ENCODE assay signal across 8 mouse cellular contexts in genomic region chr2:52676913-52677303, GRCm38 (mm10). TPM values are rescaled to one million over a fixed set of nuclear protein-coding genes. Genes with fewer than 3 reads are reported as not detected.
DNase-seq lines count a peak whose midpoint lies in the region; ATAC-seq lines count a peak whose summit lies in the region.
"Had no signal": no experiment of that assay in that cellular context is flagged by ENCODE, and none has a peak within 500 bp of the region (broad histone marks: within the 10 kb centered on the region; RNA-seq: fewer than 3 reads in every experiment).

No protein-coding gene starts in this region.

- 5% methylated on average over 6 of the region's 6 CpGs for WGBS in embryonic facial prominence, embryonic 14.5 days
- 5% methylated on average over 6 of the region's 6 CpGs for WGBS in kidney, embryonic 14.5 days
- WGBS in neural tube, embryonic 14.5 days, result 13% methylated on average over 6 of the region's 6 CpGs

- H3K9me3 ChIP-seq in embryonic facial prominence, embryonic 14.5 days (ENCODE audit: control insufficient read depth, low read length), result no peaks in the 10 kb centered on the region
- no peaks in the 10 kb centered on the region for H3K9me3 ChIP-seq in kidney, embryonic 14.5 days (ENCODE audit: control insufficient read depth, low read length)
- no peaks in the 10 kb centered on the region for H3K9me3 ChIP-seq in neural tube, embryonic 14.5 days (ENCODE audit: control insufficient read depth, low read length)

- peak overlapping the region; percentile 68 for H3K4me3 ChIP-seq in embryonic facial prominence, embryonic 14.5 days (ENCODE audit: low read depth, low read length)
- H3K4me3 ChIP-seq in kidney, embryonic 14.5 days (ENCODE audit: low read length), result peak overlapping the region; percentile 70; the same call in 1 of the 2 replicates
- H3K4me3 ChIP-seq in neural tube, embryonic 14.5 days (ENCODE audit: low read depth, low read length), result peak overlapping the region; percentile 66; the same call in 1 of the 2 replicates

- no peaks in the 10 kb centered on the region for H3K36me3 ChIP-seq in embryonic facial prominence, embryonic 14.5 days (ENCODE audit: control insufficient read depth, insufficient read depth, low read length)
- no peaks in the 10 kb centered on the region for H3K36me3 ChIP-seq in kidney, embryonic 14.5 days (ENCODE audit: control insufficient read depth, insufficient read depth, low read length)
- H3K36me3 ChIP-seq in neural tube, embryonic 14.5 days (ENCODE audit: control insufficient read depth, insufficient read depth, low read length), result no peaks in the 10 kb centered on the region

- peak; percentile 37 for DNase-seq in right cerebral cortex, postnatal 4 days
- DNase-seq in right cerebral cortex, postnatal 36 days (ENCODE audit: low spot score in 2 of 2), result no peak
- peak; percentile 23 for DNase-seq in embryonic facial prominence, embryonic 14.5 days (ENCODE audit: low spot score)
- DNase-seq in frontal cortex, postnatal 14 days (ENCODE audit: low spot score in 2 of 2), result no peak
- no peak for DNase-seq in layer of hippocampus, postnatal 14 days (ENCODE audit: low spot score in 2 of 2)

- H3K27ac ChIP-seq in embryonic facial prominence, embryonic 14.5 days (replicated peaks; ENCODE audit: low read depth, low read length), result no peak overlapping the region
- H3K27ac ChIP-seq in kidney, embryonic 14.5 days (ENCODE audit: low read depth, low read length), result no peak overlapping the region
- H3K27ac ChIP-seq in neural tube, embryonic 14.5 days (ENCODE audit: low read depth, low read length), result no peak overlapping the region
- H3K27ac ChIP-seq: liver, embryonic 14.5 days had no signal

- H3K9ac ChIP-seq in embryonic facial prominence, embryonic 14.5 days (ENCODE audit: low read depth, low read length), result peak overlapping the region; percentile 72
- no peak overlapping the region for H3K9ac ChIP-seq in kidney, embryonic 14.5 days (ENCODE audit: low read depth, low read length)
- no peak overlapping the region for H3K9ac ChIP-seq in neural tube, embryonic 14.5 days (replicated peaks; ENCODE audit: low read depth, low read length)
- H3K9ac ChIP-seq: liver, embryonic 14.5 days had no signal

- H3K27me3 ChIP-seq in embryonic facial prominence, embryonic 14.5 days (replicated peaks; ENCODE audit: control insufficient read depth, insufficient read depth, low read length), result peaks cover 19% of the 10 kb centered on the region
- H3K27me3 ChIP-seq in kidney, embryonic 14.5 days (ENCODE audit: control insufficient read depth, insufficient read depth, low read length), result peaks cover 12% of the 10 kb centered on the region
- peaks cover 18% of the 10 kb centered on the region; the same call in 1 of the 2 replicates for H3K27me3 ChIP-seq in neural tube, embryonic 14.5 days (ENCODE audit: control insufficient read depth, insufficient read depth, low read length)

- no peak for ATAC-seq in embryonic facial prominence, embryonic 14.5 days (ENCODE audit: low read depth)
- no peak; the same call in 1 of the 2 replicates for ATAC-seq in kidney, embryonic 14.5 days (ENCODE audit: low FRiP score, low TSS enrichment)
- peak; percentile 15; the same call in 1 of the 2 replicates for ATAC-seq in neural tube, embryonic 14.5 days (ENCODE audit: low read depth)

- peaks cover 13% of the 10 kb centered on the region for H3K4me1 ChIP-seq in embryonic facial prominence, embryonic 14.5 days (ENCODE audit: control insufficient read depth, insufficient read depth, low read length)
- peaks cover 7% of the 10 kb centered on the region; the same call in 1 of the 2 replicates for H3K4me1 ChIP-seq in kidney, embryonic 14.5 days (ENCODE audit: control insufficient read depth, insufficient read depth, low read length)
- peaks cover 3% of the 10 kb centered on the region; the same call in 1 of the 2 replicates for H3K4me1 ChIP-seq in neural tube, embryonic 14.5 days (ENCODE audit: control insufficient read depth, insufficient read depth, low read length)

- peak overlapping the region; percentile 96 for H3K4me2 ChIP-seq in embryonic facial prominence, embryonic 14.5 days (ENCODE audit: low read depth, low read length)
- H3K4me2 ChIP-seq in kidney, embryonic 14.5 days (replicated peaks; ENCODE audit: low read depth, low read length), result peak overlapping the region; percentile 84
- H3K4me2 ChIP-seq in neural tube, embryonic 14.5 days (ENCODE audit: low read depth, low read length), result peak overlapping the region; percentile 91

RNA-seq across cellular contexts. Expression of gene Cacnb4, which starts 0.3 kb away (rescaled TPM):
- polyA plus RNA-seq in embryonic facial prominence, embryonic 14.5 days (2014; fragmentation: Nextera tagmentation; extraction: Ambion mirVana), result 1.4 and 3.1 TPM in 2 replicates
- polyA plus RNA-seq in kidney, embryonic 14.5 days (2014; fragmentation: Nextera tagmentation; extraction: Ambion mirVana), result 4.2 and 4.3 TPM in 2 replicates
- 21.5 TPM in 2 replicates for polyA plus RNA-seq in neural tube, embryonic 14.5 days (2014; fragmentation: Nextera tagmentation; extraction: Ambion mirVana)
- total RNA-seq in layer of hippocampus, postnatal 14 days (2021), result 10 to 100 TPM; 61.0 to 72.8 TPM

Comparison
In these comparisons a context has a peak if more than half of its experiments do, and no peak if none do; other contexts are left out.
1. DNase-seq: peak in right cerebral cortex, postnatal 4 days (single experiment) and embryonic facial prominence, embryonic 14.5 days (single experiment); none in right cerebral cortex, postnatal 36 days (0 of 2), frontal cortex, postnatal 14 days (0 of 2) and layer of hippocampus, postnatal 14 days (0 of 2).
2. Peak in every context shown above with its lines, with median percentiles within 50 percentile points of each other: H3K4me2 ChIP-seq and H3K4me3 ChIP-seq.